In genomic region chr15:10598259-10599225, GRCm38 (mm10) we compare ENCODE assay signal across 10 mouse cellular contexts. TPM values are rescaled to one million over a fixed set of nuclear protein-coding genes. Genes with fewer than 3 reads are reported as not detected.
DNase-seq lines count a peak whose midpoint lies in the region; ATAC-seq and TF ChIP-seq lines count a peak whose summit lies in the region.
"Had no signal": no experiment of that assay in that cellular context is flagged by ENCODE, and none has a peak within 500 bp of the region (broad histone marks: within the 10 kb centered on the region; RNA-seq: fewer than 3 reads in every experiment).

No protein-coding gene starts in this region.

- H3K27ac ChIP-seq in forebrain, embryonic 11.5 days (ENCODE audit: low read depth, low read length) = peak overlapping the region; percentile 25; the same call in 1 of the 2 replicates
- no peak overlapping the region for H3K27ac ChIP-seq in forebrain, embryonic 13.5 days
- H3K27ac ChIP-seq in hindbrain, embryonic 16.5 days (ENCODE audit: low read depth, low read length) = no peak overlapping the region
- no peak overlapping the region for H3K27ac ChIP-seq in lung, postnatal 0 days (ENCODE audit: low read length)
- H3K27ac ChIP-seq: heart, embryonic 15.5 days; left cerebral cortex, adult 2 months had no signal

- no peaks in the 10 kb centered on the region for H3K27me3 ChIP-seq in forebrain, embryonic 11.5 days (ENCODE audit: control insufficient read depth, insufficient read depth, low read length)
- H3K27me3 ChIP-seq in forebrain, embryonic 13.5 days = no peaks in the 10 kb centered on the region
- H3K27me3 ChIP-seq in hindbrain, embryonic 16.5 days (replicated peaks; ENCODE audit: control insufficient read depth, insufficient read depth, low read length) = no peaks in the 10 kb centered on the region
- H3K27me3 ChIP-seq in lung, postnatal 0 days (replicated peaks; ENCODE audit: insufficient read depth, low read length) = no peaks in the 10 kb centered on the region
- H3K27me3 ChIP-seq: heart, embryonic 15.5 days had no signal

- no peak overlapping the region for H3K4me2 ChIP-seq in forebrain, embryonic 11.5 days (ENCODE audit: low read depth, low read length, severe bottlenecking)
- H3K4me2 ChIP-seq in forebrain, embryonic 13.5 days = no peak overlapping the region
- H3K4me2 ChIP-seq in hindbrain, embryonic 16.5 days (ENCODE audit: low read length) = no peak overlapping the region
- peak overlapping the region; percentile 11; the same call in 1 of the 2 replicates for H3K4me2 ChIP-seq in lung, postnatal 0 days (replicated peaks; ENCODE audit: low read depth, low read length)
- H3K4me2 ChIP-seq: heart, embryonic 15.5 days had no signal

- H3K9me3 ChIP-seq in forebrain, embryonic 11.5 days (ENCODE audit: control insufficient read depth, low read length) = no peaks in the 10 kb centered on the region
- H3K9me3 ChIP-seq in forebrain, embryonic 13.5 days (replicated peaks) = no peaks in the 10 kb centered on the region
- H3K9me3 ChIP-seq in hindbrain, embryonic 16.5 days (ENCODE audit: control insufficient read depth, low read length) = no peaks in the 10 kb centered on the region
- no peaks in the 10 kb centered on the region for H3K9me3 ChIP-seq in lung, postnatal 0 days (ENCODE audit: low read length)
- H3K9me3 ChIP-seq: heart, embryonic 15.5 days had no signal

- H3K36me3 ChIP-seq in forebrain, embryonic 11.5 days (ENCODE audit: control insufficient read depth, insufficient read depth, low read length) = no peaks in the 10 kb centered on the region
- peaks cover under 1% of the 10 kb centered on the region; the same call in 1 of the 2 replicates for H3K36me3 ChIP-seq in forebrain, embryonic 13.5 days (ENCODE audit: poor library complexity, severe bottlenecking)
- no peaks in the 10 kb centered on the region for H3K36me3 ChIP-seq in hindbrain, embryonic 16.5 days (ENCODE audit: control insufficient read depth, insufficient read depth, low read length)
- 0 out of 2 replicates have a peak, but pooled peaks cover 3% of the 10 kb centered on the region for H3K36me3 ChIP-seq in lung, postnatal 0 days (ENCODE audit: insufficient read depth, low read length)
- H3K36me3 ChIP-seq: heart, embryonic 15.5 days had no signal

- no peak overlapping the region for H3K9ac ChIP-seq in forebrain, embryonic 11.5 days (ENCODE audit: low read length)
- no peak overlapping the region for H3K9ac ChIP-seq in forebrain, embryonic 13.5 days
- no peak overlapping the region for H3K9ac ChIP-seq in hindbrain, embryonic 16.5 days (ENCODE audit: low read depth, low read length)
- no peak overlapping the region for H3K9ac ChIP-seq in lung, postnatal 0 days (replicated peaks; ENCODE audit: low read depth)
- H3K9ac ChIP-seq: heart, embryonic 15.5 days had no signal

- no peak overlapping the region for H3K4me3 ChIP-seq in forebrain, embryonic 11.5 days (ENCODE audit: low read depth, low read length)
- no peak overlapping the region for H3K4me3 ChIP-seq in forebrain, embryonic 13.5 days
- H3K4me3 ChIP-seq in hindbrain, embryonic 16.5 days (ENCODE audit: low read length) = no peak overlapping the region
- no peak overlapping the region for H3K4me3 ChIP-seq in lung, postnatal 0 days (ENCODE audit: low read depth, low read length)
- H3K4me3 ChIP-seq: heart, embryonic 15.5 days; left cerebral cortex, adult 2 months had no signal

- ATAC-seq in forebrain, embryonic 11.5 days (replicated peaks; ENCODE audit: low FRiP score) = no peak
- ATAC-seq in forebrain, embryonic 13.5 days = no peak
- 0 out of 2 replicates have a peak, but pooled peaks have one; percentile 34 for ATAC-seq in hindbrain, embryonic 16.5 days
- peak; percentile 82 for ATAC-seq in lung, postnatal 0 days

- TF ChIP-seq EP300 in lung, postnatal 0 days (IDR thresholded peaks at IDR 0.05) = peak; percentile 83

- no peak for DNase-seq in forebrain, embryonic 11.5 days (ENCODE audit: low spot score)
- DNase-seq in embryo, embryonic 9.5 days (ENCODE audit: extremely low spot score) = peak; percentile 37
- peak; percentile 87 for DNase-seq in lung, postnatal 0 days (ENCODE audit: low spot score)
- no peak for DNase-seq in left cerebral cortex, adult 9 months (ENCODE audit: low spot score in 2 of 2)
- DNase-seq in yolk sac, embryonic 10.5 days (ENCODE audit: low spot score) = no peak
- no peak for DNase-seq in spleen, postnatal 10 days (ENCODE audit: low spot score in 2 of 2)

- WGBS in forebrain, embryonic 11.5 days = 71% methylated on average over 16 of the region's 16 CpGs
- 81% methylated on average over 16 of the region's 16 CpGs for WGBS in forebrain, embryonic 13.5 days
- 54% methylated on average over 16 of the region's 16 CpGs for WGBS in hindbrain, embryonic 16.5 days
- 29% methylated on average over 16 of the region's 16 CpGs for WGBS in lung, postnatal 0 days

- H3K4me1 ChIP-seq in forebrain, embryonic 11.5 days (replicated peaks; ENCODE audit: control insufficient read depth, insufficient read depth, low read length) = peaks cover 4% of the 10 kb centered on the region; the same call in 1 of the 2 replicates
- peaks cover 15% of the 10 kb centered on the region; the same call in 1 of the 2 replicates for H3K4me1 ChIP-seq in forebrain, embryonic 13.5 days
- peaks cover 8% of the 10 kb centered on the region; the same call in 1 of the 2 replicates for H3K4me1 ChIP-seq in hindbrain, embryonic 16.5 days (ENCODE audit: control insufficient read depth, insufficient read depth, low read depth, low read length)
- H3K4me1 ChIP-seq in lung, postnatal 0 days (ENCODE audit: insufficient read depth, low read depth, low read length) = peaks cover 15% of the 10 kb centered on the region; the same call in 1 of the 2 replicates

- no peak for TF ChIP-seq CTCF in lung, postnatal 0 days (IDR thresholded peaks at IDR 0.05)

RNA-seq across cellular contexts. Expression of gene Ttc23l, which starts 40.1 kb away (rescaled TPM):
- not detected in 2 replicates for polyA plus RNA-seq in forebrain, embryonic 11.5 days (2014; fragmentation: Nextera tagmentation; extraction: Ambion mirVana)
- polyA plus RNA-seq in forebrain, embryonic 13.5 days (2015; fragmentation: Nextera tagmentation; extraction: Ambion mirVana) = not detected in 2 replicates
- polyA plus RNA-seq in hindbrain, embryonic 16.5 days (2015; fragmentation: Nextera tagmentation; extraction: Ambion mirVana) = not detected in 2 replicates
- polyA plus RNA-seq in lung, postnatal 0 days (2015; fragmentation: Nextera tagmentation; extraction: Ambion mirVana) = not detected in 2 replicates
- polyA plus RNA-seq: heart, embryonic 15.5 days had no signal

Comparison
In these comparisons a context has a peak if more than half of its experiments do, and no peak if none do; other contexts are left out.
1. ATAC-seq: peak in hindbrain, embryonic 16.5 days (single experiment) and lung, postnatal 0 days (single experiment); none in forebrain, embryonic 11.5 days (single experiment) and forebrain, embryonic 13.5 days (single experiment).
2. DNase-seq: peak in embryo, embryonic 9.5 days (single experiment) and lung, postnatal 0 days (single experiment); none in forebrain, embryonic 11.5 days (single experiment), left cerebral cortex, adult 9 months (0 of 2), yolk sac, embryonic 10.5 days (single experiment) and spleen, postnatal 10 days (0 of 2).